Mouse (Mus musculus) limb, embryonic 11.5 days (tissue): ENCODE measurements around the gene Gm5460. TPM values are rescaled to one million over a fixed set of nuclear protein-coding genes. Genes with fewer than 3 reads are reported as not detected.
A peak's percentile ranks its signal among the peaks of the same experiment; 100 is the strongest.

Experiments used
- ATAC-seq: fragments of 200-750 bp; cut with Nextera tagmentation; 2 replicates; pipeline ENCODE4 v1.8.0; 2017; ENCODE audit warnings: low read depth; ENCODE audit not compliant: insufficient number of reproducible peaks, low FRiP score, low TSS enrichment
- DNase-seq: peaks from one replicate; pipeline ENCODE4 v3.0.0-alpha.2; 2015; ENCODE audit warnings: low spot score
- H3K27ac ChIP-seq: fragments of 300-500 bp; sonication (generic); replicated peaks from 2 replicates; pipeline ENCODE4 v1.5.1; 2014; ENCODE audit warnings: low read depth, mild to moderate bottlenecking, low read length
- H3K27me3 ChIP-seq: fragments of 300-500 bp; sonication (generic); 2 replicates; pipeline ENCODE4 v1.6.1; 2014; ENCODE audit warnings: mild to moderate bottlenecking, low read length, mixed read lengths; ENCODE audit not compliant: control insufficient read depth, insufficient read depth
- H3K36me3 ChIP-seq: fragments of 300-500 bp; sonication (generic); 2 replicates; pipeline ENCODE4 v1.6.1; 2014; ENCODE audit warnings: mild to moderate bottlenecking, low read length, moderate library complexity, mixed read lengths; ENCODE audit not compliant: control insufficient read depth, insufficient read depth
- H3K4me1 ChIP-seq: fragments of 300-500 bp; sonication (generic); 2 replicates; pipeline ENCODE4 v1.6.1; 2014; ENCODE audit warnings: low read length, mixed read lengths; ENCODE audit not compliant: control insufficient read depth, insufficient read depth
- H3K4me2 ChIP-seq: fragments of 300-500 bp; sonication (generic); 2 replicates; pipeline ENCODE4 v1.6.1; 2014; ENCODE audit warnings: low read depth, mild to moderate bottlenecking, moderate library complexity; ENCODE audit not compliant: severe bottlenecking
- H3K4me3 ChIP-seq: fragments of 300-500 bp; sonication (generic); 2 replicates; pipeline ENCODE4 v1.5.1; 2014; ENCODE audit warnings: low read depth, low read length
- H3K9ac ChIP-seq: fragments of 300-500 bp; sonication (generic); 2 replicates; pipeline ENCODE4 v1.6.1; 2014; ENCODE audit warnings: mild to moderate bottlenecking, low read length
- H3K9me3 ChIP-seq: fragments of 300-500 bp; sonication (generic); 2 replicates; pipeline ENCODE4 v1.6.1; 2016; ENCODE audit warnings: low read length; ENCODE audit not compliant: control insufficient read depth
- WGBS: fragments of 180-500 bp; shearing (Covaris S2); extraction: QIAGEN DNeasy Blood & Tissue Kit; methylation state at CpG from one replicate; pipeline ENCODE4 v1.1.7; 2014; 5-methylcytosine and 5-hydroxymethylcytosine counted together
- polyA plus RNA-seq: library from polyadenylated mRNA; unstranded; fragments of >200 nt; fragmentation: Nextera tagmentation; extraction: Ambion mirVana; gene quantifications from 2 replicates; pipeline ENCODE4 v1.2.1, GENCODE M21; 2014

Gm5460 gene
- polyA plus RNA-seq, 1 experiment from 2014 or later, result not detected

GRCm38 (mm10) chr14:34033841-34034610 is 17.5 kb downstream of the Gm5460 start:
- Histone ChIP-seq H3K27me3 (no peaks in the 10 kb centered on the region), H3K27ac (no peak overlapping the region), H3K9me3 (no peaks in the 10 kb centered on the region), H3K4me3 (no peak overlapping the region), H3K9ac (no peak overlapping the region), H3K4me1 (no peaks in the 10 kb centered on the region), H3K4me2 (no peak overlapping the region), H3K36me3 (no peaks in the 10 kb centered on the region)
- DNase-seq (no peak), ATAC-seq (no peak)
- WGBS, result 84% methylated on average over 8 of the region's 8 CpGs

DNA sequence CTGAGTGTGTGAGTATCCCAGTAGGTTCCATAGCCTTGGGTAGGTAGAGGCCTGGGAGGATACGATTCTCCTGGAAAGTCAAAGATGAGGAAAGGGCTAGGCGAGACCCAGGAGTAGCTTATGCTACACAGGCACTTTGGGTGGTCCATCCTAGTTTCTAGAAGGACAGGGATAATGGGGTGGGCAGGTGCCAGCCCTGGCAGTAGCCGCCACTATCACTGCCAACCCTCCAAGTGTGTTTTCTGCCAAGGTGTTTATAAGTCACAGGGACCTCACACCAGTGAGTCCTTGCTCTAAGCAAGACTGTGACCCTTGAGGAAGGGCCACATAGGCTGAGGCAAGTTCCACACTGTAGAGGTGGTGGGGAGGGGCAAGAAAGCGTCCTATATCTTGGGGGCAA is 24.7 kb downstream of the Gm5460 start:
- 78% methylated on average over 4 of the region's 4 CpGs for WGBS
- Histone ChIP-seq H3K4me2 (no peak overlapping the region), H3K4me1 (no peaks in the 10 kb centered on the region), H3K4me3 (no peak overlapping the region), H3K9me3 (no peaks in the 10 kb centered on the region), H3K27me3 (no peaks in the 10 kb centered on the region), H3K36me3 (no peaks in the 10 kb centered on the region), H3K27ac (no peak overlapping the region), H3K9ac (no peak overlapping the region)
- DNase-seq (no peak), ATAC-seq (no peak)

DNA sequence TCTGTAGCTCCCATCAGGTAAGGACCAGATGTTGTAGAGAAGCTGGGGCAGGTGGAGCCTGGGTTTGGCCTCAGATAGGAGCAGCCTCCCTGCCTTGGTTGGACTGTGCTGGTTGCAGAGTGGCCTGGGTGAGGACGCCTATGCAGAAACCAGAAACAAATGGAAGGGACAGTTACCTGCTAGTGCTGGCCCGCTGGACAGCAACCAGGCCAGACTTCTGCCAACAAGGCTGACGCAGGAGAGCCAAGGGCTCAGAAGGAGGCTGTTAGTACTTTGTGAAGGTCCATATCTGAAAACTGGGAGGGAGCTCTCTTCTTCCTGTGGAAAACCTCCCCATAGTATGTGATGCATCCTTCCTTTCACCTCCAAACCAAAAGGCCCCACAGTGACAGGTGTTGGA is 26.8 kb downstream of the Gm5460 start:
- H3K27me3 ChIP-seq, result no peaks in the 10 kb centered on the region
- no peak overlapping the region for H3K27ac ChIP-seq
- ATAC-seq (no peak), DNase-seq (no peak)
- H3K4me3 ChIP-seq, result no peak overlapping the region
- H3K4me1 ChIP-seq, result no peaks in the 10 kb centered on the region
- H3K9ac ChIP-seq, result no peak overlapping the region
- 75% methylated on average over 3 of the region's 3 CpGs for WGBS
- H3K4me2 ChIP-seq, result no peak overlapping the region
- no peaks in the 10 kb centered on the region for H3K9me3 ChIP-seq
- H3K36me3 ChIP-seq, result no peaks in the 10 kb centered on the region

DNA sequence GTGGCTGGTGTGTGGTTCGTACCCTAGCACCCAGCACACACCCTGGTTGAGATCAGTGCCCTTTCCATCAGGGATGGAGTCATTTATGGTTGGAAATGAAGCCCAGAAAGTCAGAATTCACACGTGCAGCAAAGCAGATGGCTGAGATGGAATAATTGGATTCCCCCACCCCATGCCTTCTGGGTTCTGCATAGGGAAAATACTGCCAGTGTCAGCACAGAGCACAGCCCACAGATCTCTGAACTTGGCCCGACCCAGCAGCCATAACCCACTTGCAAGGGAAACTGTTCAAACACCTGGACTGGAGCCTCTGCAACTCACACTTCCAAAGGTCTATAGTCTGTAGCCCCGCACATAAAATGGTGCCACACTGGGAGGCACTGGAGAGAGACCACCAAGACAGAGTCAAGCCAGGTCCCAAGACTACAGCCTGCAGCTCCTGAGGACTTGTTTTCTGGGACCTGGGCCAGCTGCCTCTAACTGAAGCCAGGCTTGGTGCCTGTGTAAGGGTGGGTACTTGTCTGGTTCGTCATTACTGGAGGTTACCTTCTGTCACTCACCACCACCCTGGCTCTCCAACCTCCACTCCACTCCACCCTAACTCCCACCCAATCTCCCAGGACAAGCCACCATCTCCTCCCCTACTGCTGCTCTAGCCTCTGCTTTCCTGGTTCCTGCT is 33.7 kb downstream of the Gm5460 start:
- Histone ChIP-seq H3K4me3 (no peak overlapping the region), H3K9ac (no peak overlapping the region), H3K27me3 (no peaks in the 10 kb centered on the region), H3K27ac (no peak overlapping the region), H3K4me2 (no peak overlapping the region), H3K36me3 (no peaks in the 10 kb centered on the region), H3K9me3 (no peaks in the 10 kb centered on the region), H3K4me1 (no peaks in the 10 kb centered on the region)
- peak; percentile 22 for DNase-seq
- ATAC-seq, result 0 out of 2 replicates have a peak, but pooled peaks have one; percentile 26
- 65% methylated on average over 5 of the region's 5 CpGs for WGBS

- H3K4me2 ChIP-seq, result no peak within 1 kb of the TSS
- no peak within 1 kb of the TSS for H3K27ac ChIP-seq
- WGBS, result 80% methylated on average over 6 of the region's 6 CpGs
- no peaks in the 10 kb centered on the region for H3K4me1 ChIP-seq
- no peaks in the 10 kb centered on the region for H3K27me3 ChIP-seq
- no peak within 1 kb of the TSS for H3K9ac ChIP-seq
- no peak for DNase-seq
- no peaks in the 10 kb centered on the region for H3K36me3 ChIP-seq
- no peak within 1 kb of the TSS for H3K4me3 ChIP-seq
- ATAC-seq, result no peak
- no peaks in the 10 kb centered on the region for H3K9me3 ChIP-seq
These were observed 36.0 kb downstream of the Gm5460 start, which contains the start of gene Antxrl for GRCm38 (mm10) chr14:34052516-34052915. Gene Antxrl, plus strand, starts transcription at chr14:34052707.

GRCm38 (mm10) chr14:34071665-34072064 is 55.1 kb downstream of the Gm5460 start:
- H3K27ac ChIP-seq, result no peak overlapping the region
- ATAC-seq (no peak), DNase-seq (peak; percentile 40)
- no peaks in the 10 kb centered on the region for H3K9me3 ChIP-seq
- no peaks in the 10 kb centered on the region for H3K36me3 ChIP-seq
- H3K4me3 ChIP-seq, result no peak overlapping the region
- no peaks in the 10 kb centered on the region for H3K4me1 ChIP-seq
- 52% methylated on average over 6 of the region's 6 CpGs for WGBS
- H3K9ac ChIP-seq, result no peak overlapping the region
- no peaks in the 10 kb centered on the region for H3K27me3 ChIP-seq
- no peak overlapping the region for H3K4me2 ChIP-seq

- WGBS, result 59% methylated on average over 4 of the region's 4 CpGs
- ATAC-seq (no peak), DNase-seq (no peak)
- Histone ChIP-seq H3K36me3 (no peaks in the 10 kb centered on the region), H3K27me3 (no peaks in the 10 kb centered on the region), H3K9me3 (no peaks in the 10 kb centered on the region), H3K9ac (no peak overlapping the region), H3K4me3 (no peak overlapping the region), H3K4me1 (no peaks in the 10 kb centered on the region), H3K27ac (no peak overlapping the region), H3K4me2 (no peak overlapping the region)
These were observed 58.8 kb downstream of the Gm5460 start for GRCm38 (mm10) chr14:34075346-34075745.

GRCm38 (mm10) chr14:34077222-34077621 is 60.7 kb downstream of the Gm5460 start:
- ATAC-seq (no peak), DNase-seq (no peak)
- Histone ChIP-seq H3K4me1 (no peaks in the 10 kb centered on the region), H3K27me3 (no peaks in the 10 kb centered on the region), H3K36me3 (no peaks in the 10 kb centered on the region), H3K9me3 (no peaks in the 10 kb centered on the region), H3K4me2 (no peak overlapping the region), H3K4me3 (no peak overlapping the region), H3K9ac (no peak overlapping the region), H3K27ac (no peak overlapping the region)
- 73% methylated on average over 5 of the region's 5 CpGs for WGBS
